13 mouse cellular contexts compared by ENCODE assay signal in genomic region chr3:37557741-37558479, GRCm38 (mm10).
DNase-seq lines count a peak whose midpoint lies in the region; ATAC-seq and TF ChIP-seq lines count a peak whose summit lies in the region.
"Had no signal": no experiment of that assay in that cellular context is flagged by ENCODE, and none has a peak within 500 bp of the region (broad histone marks: within the 10 kb centered on the region; RNA-seq: fewer than 3 reads in every experiment).

No protein-coding gene starts in this region.

- no peak overlapping the region for H3K4me2 ChIP-seq in heart, postnatal 0 days (ENCODE audit: low read depth, low read length)
- H3K4me2 ChIP-seq in liver, embryonic 14.5 days (ENCODE audit: low read depth) = peak overlapping the region; percentile 27
- H3K4me2 ChIP-seq: hindbrain, embryonic 15.5 days; lung, embryonic 14.5 days had no signal

- H3K4me3 ChIP-seq in heart, postnatal 0 days (ENCODE audit: low read depth, low read length) = no peak overlapping the region
- H3K4me3 ChIP-seq in MEL (ENCODE audit: control insufficient read depth in 1 of 2, insufficient read depth in 1 of 2, low read depth in 2 of 2, low read length in 2 of 2) = no peak overlapping the region
- H3K4me3 ChIP-seq in liver, embryonic 14.5 days (ENCODE audit: insufficient read depth in 1 of 2, low read depth in 2 of 2, low read length in 2 of 2) = no peak overlapping the region
- H3K4me3 ChIP-seq: hindbrain, embryonic 15.5 days had no signal

- no peaks in the 10 kb centered on the region for H3K79me2 ChIP-seq in MEL (ENCODE audit: control insufficient read depth, insufficient read depth, low read length, poor library complexity)

- peaks cover 13% of the 10 kb centered on the region; the same call in 1 of the 2 replicates for H3K4me1 ChIP-seq in heart, postnatal 0 days (ENCODE audit: control insufficient read depth, insufficient read depth)
- H3K4me1 ChIP-seq in MEL (ENCODE audit: control insufficient read depth in 1 of 2, insufficient read depth in 2 of 2, low read length in 2 of 2) = peaks cover 44 to 49% of the 10 kb centered on the region in 2 experiments
- peaks cover 67 to 77% of the 10 kb centered on the region in 2 experiments for H3K4me1 ChIP-seq in liver, embryonic 14.5 days (replicated peaks; ENCODE audit: control insufficient read depth in 2 of 2, insufficient read depth in 2 of 2, low read length in 1 of 2)
- H3K4me1 ChIP-seq: hindbrain, embryonic 15.5 days had no signal

- WGBS in heart, postnatal 0 days = 43% methylated on average over 4 of the region's 4 CpGs
- WGBS in liver, embryonic 14.5 days (ENCODE audit: insufficient replicate concordance) = 15% methylated on average over 4 of the region's 4 CpGs

- no peak for TF ChIP-seq CTCF in heart, postnatal 0 days (IDR thresholded peaks at IDR 0.05; ENCODE audit: low read depth)
- TF ChIP-seq CTCF in MEL (IDR thresholded peaks at IDR 0.05 in 2 of 3, conservative IDR thresholded peaks at IDR 0.05 in 1 of 3; ENCODE audit: control insufficient read depth in 1 of 3, insufficient read depth in 1 of 3, low read depth in 2 of 3, low read length in 3 of 3, poor library complexity in 1 of 3, severe bottlenecking in 1 of 3) = no peak
- TF ChIP-seq CTCF in liver, embryonic 14.5 days (IDR thresholded peaks at IDR 0.05; ENCODE audit: low read depth) = no peak

- no peaks in the 10 kb centered on the region for H3K36me3 ChIP-seq in heart, postnatal 0 days (replicated peaks; ENCODE audit: control insufficient read depth, insufficient read depth, low read length)
- peaks cover 2 to 66% of the 10 kb centered on the region in 2 experiments; a peak in 3 of 4 replicates for H3K36me3 ChIP-seq in MEL (ENCODE audit: control insufficient read depth in 1 of 2, insufficient read depth in 2 of 2, low read length in 2 of 2)
- H3K36me3 ChIP-seq in liver, embryonic 14.5 days (replicated peaks; ENCODE audit: control insufficient read depth, insufficient read depth, low read depth) = no peaks in the 10 kb centered on the region
- H3K36me3 ChIP-seq: hindbrain, embryonic 15.5 days had no signal

- TF ChIP-seq RAD21 in MEL (IDR thresholded peaks at IDR 0.05; ENCODE audit: low read depth, low read length) = no peak

- peak overlapping the region; percentile 65 for H3K27ac ChIP-seq in heart, postnatal 0 days (ENCODE audit: low read depth)
- H3K27ac ChIP-seq in MEL (ENCODE audit: control insufficient read depth, low read depth, low read length) = peak overlapping the region; percentile 82
- H3K27ac ChIP-seq in liver, embryonic 14.5 days = peak overlapping the region; percentile 96
- H3K27ac ChIP-seq: hindbrain, embryonic 15.5 days had no signal

- no peak for TF ChIP-seq EP300 in heart, postnatal 0 days (IDR thresholded peaks at IDR 0.05; ENCODE audit: low read depth)
- no peak for TF ChIP-seq EP300 in MEL (IDR thresholded peaks at IDR 0.05; ENCODE audit: low read depth in 1 of 2, low read length in 2 of 2)
- TF ChIP-seq EP300 in liver, embryonic 14.5 days (IDR thresholded peaks at IDR 0.05; ENCODE audit: low read depth) = peak; percentile 15; the same call in 1 of the 2 replicates

- TF ChIP-seq POLR2A in MEL (IDR thresholded peaks at IDR 0.05; ENCODE audit: control insufficient read depth in 1 of 2, insufficient read depth in 1 of 2, low read depth in 1 of 2, low read length in 2 of 2, poor library complexity in 1 of 2) = no peak

- H3K9ac ChIP-seq in heart, postnatal 0 days (replicated peaks; ENCODE audit: low read depth, low read length) = no peak overlapping the region
- peak overlapping the region; percentile 13; the same call in 1 of the 2 replicates for H3K9ac ChIP-seq in MEL (ENCODE audit: control insufficient read depth, low read depth, low read length, poor library complexity, severe bottlenecking)
- peak overlapping the region; percentile 41 for H3K9ac ChIP-seq in liver, embryonic 14.5 days (replicated peaks)
- H3K9ac ChIP-seq: hindbrain, embryonic 15.5 days; lung, embryonic 14.5 days had no signal

- no peaks in the 10 kb centered on the region for H3K27me3 ChIP-seq in heart, postnatal 0 days (ENCODE audit: control insufficient read depth, insufficient read depth, low read length)
- H3K27me3 ChIP-seq in MEL (ENCODE audit: control insufficient read depth in 1 of 2, insufficient read depth in 2 of 2, low read length in 2 of 2) = no peaks in the 10 kb centered on the region
- no peaks in the 10 kb centered on the region for H3K27me3 ChIP-seq in liver, embryonic 14.5 days (ENCODE audit: control insufficient read depth, insufficient read depth, low read length)
- H3K27me3 ChIP-seq: hindbrain, embryonic 15.5 days had no signal

- no peak for ATAC-seq in heart, postnatal 0 days (ENCODE audit: insufficient read depth, low read depth)
- ATAC-seq in common myeloid progenitor, adult 5-6 weeks (replicated peaks; ENCODE audit: low read depth, poor library complexity, severe bottlenecking) = 0 out of 2 replicates have a peak, but pooled peaks have one; percentile 6
- peak; percentile 71 for ATAC-seq in liver, embryonic 14.5 days (ENCODE audit: insufficient read depth)
- ATAC-seq: forebrain, embryonic 14.5 days had no signal

- DNase-seq in heart, postnatal 0 days (ENCODE audit: low spot score) = no peak
- DNase-seq in heart, adult 9 months (ENCODE audit: low spot score in 2 of 2) = no peak
- peak; percentile 57 for DNase-seq in MEL (ENCODE audit: low read depth, low spot score)
- peak in 1 of 3 experiments; percentile 61 for DNase-seq in liver, embryonic 14.5 days (ENCODE audit: low read depth in 3 of 3, low spot score in 3 of 3)
- DNase-seq in B cell, adult 2 months = no peak
- no peak for DNase-seq in adrenal gland, adult 18-20 months (ENCODE audit: low spot score in 2 of 2)
- DNase-seq: adrenal gland, postnatal 25 days; cerebellum, adult 11-12 months; gastrocnemius, postnatal 10 days; lung, embryonic 14.5 days had no signal

- no peaks in the 10 kb centered on the region for H3K9me3 ChIP-seq in heart, postnatal 0 days (replicated peaks; ENCODE audit: control insufficient read depth, low read length)
- H3K9me3 ChIP-seq in MEL (replicated peaks; ENCODE audit: insufficient read depth, low read length) = no peaks in the 10 kb centered on the region
- H3K9me3 ChIP-seq in liver, embryonic 14.5 days (ENCODE audit: control insufficient read depth, low read length) = no peaks in the 10 kb centered on the region
- H3K9me3 ChIP-seq: hindbrain, embryonic 15.5 days had no signal

TF ChIP-seq in MEL, 35 proteins besides CTCF, POLR2A, EP300 and RAD21:
- TF ChIP-seq MAFK (IDR thresholded peaks at IDR 0.05; ENCODE audit: borderline replicate concordance, low read depth, low read length) (no peak), ETS1 (IDR thresholded peaks at IDR 0.05; ENCODE audit: low read depth, low read length) (peak; percentile 35; the same call in 1 of the 2 replicates), CHD1 (IDR thresholded peaks at IDR 0.05; ENCODE audit: low read depth, low read length) (0 out of 2 replicates have a peak, but pooled peaks have one; percentile 27), MXI1 (IDR thresholded peaks at IDR 0.05; ENCODE audit: low read depth, low read length) (0 out of 2 replicates have a peak, but pooled peaks have one; percentile 20), E2F4 (IDR thresholded peaks at IDR 0.05; ENCODE audit: borderline replicate concordance, low read depth, low read length) (no peak), GATA1 (IDR thresholded peaks at IDR 0.05; ENCODE audit: low read depth, low read length) (peak; percentile 31; the same call in 1 of the 2 replicates), ZNF384 (IDR thresholded peaks at IDR 0.05; ENCODE audit: low read depth, low read length) (peak; percentile 45; the same call in 1 of the 2 replicates), TCF12 (IDR thresholded peaks at IDR 0.05; ENCODE audit: low read depth, low read length) (0 out of 2 replicates have a peak, but pooled peaks have one; percentile 16)
